In genomic region chr16:27878499-27878898, GRCm38 (mm10) we compare ENCODE assay signal across 25 mouse cellular contexts.
DNase-seq lines count a peak whose midpoint lies in the region; ATAC-seq and TF ChIP-seq lines count a peak whose summit lies in the region.
"Had no signal": no experiment of that assay in that cellular context is flagged by ENCODE, and none has a peak within 500 bp of the region (broad histone marks: within the 10 kb centered on the region; RNA-seq: fewer than 3 reads in every experiment).

No protein-coding gene starts in this region.

- no peak for TF ChIP-seq CTCF in forebrain, postnatal 0 days (IDR thresholded peaks at IDR 0.05; ENCODE audit: low read depth)

- no peak overlapping the region for H3K9ac ChIP-seq in embryonic facial prominence, embryonic 14.5 days (ENCODE audit: low read depth, low read length)
- no peak overlapping the region for H3K9ac ChIP-seq in forebrain, postnatal 0 days
- H3K9ac ChIP-seq: limb, embryonic 15.5 days; liver, embryonic 14.5 days; lung, embryonic 14.5 days; neural tube, embryonic 15.5 days had no signal

- peak; percentile 50 for ATAC-seq in embryonic facial prominence, embryonic 14.5 days (ENCODE audit: low read depth)
- ATAC-seq in forebrain, postnatal 0 days: peak; percentile 50; the same call in 1 of the 2 replicates
- ATAC-seq: intestine, postnatal 0 days; Patski had no signal

- intact Hi-C loops in left cerebral cortex, postnatal 4 days (cut with DNase I): no loop called here

- H3K27ac ChIP-seq in embryonic facial prominence, embryonic 14.5 days (replicated peaks; ENCODE audit: low read depth, low read length): no peak overlapping the region
- no peak overlapping the region for H3K27ac ChIP-seq in forebrain, postnatal 0 days (ENCODE audit: low read depth, low read length)
- H3K27ac ChIP-seq: gastrocnemius, adult 2 months; heart, embryonic 10.5 days; layer of hippocampus, adult 2 months; limb, embryonic 15.5 days; liver, embryonic 14.5 days; neural tube, embryonic 15.5 days; stomach, postnatal 0 days had no signal

- H3K4me1 ChIP-seq in embryonic facial prominence, embryonic 14.5 days (ENCODE audit: control insufficient read depth, insufficient read depth, low read length): no peaks in the 10 kb centered on the region; the same call in 1 of the 2 replicates
- no peaks in the 10 kb centered on the region for H3K4me1 ChIP-seq in forebrain, postnatal 0 days (ENCODE audit: insufficient read depth)
- H3K4me1 ChIP-seq: heart, embryonic 10.5 days; limb, embryonic 15.5 days; megakaryocyte, embryonic 14.5 days; neural tube, embryonic 15.5 days had no signal

- no peaks in the 10 kb centered on the region for H3K27me3 ChIP-seq in embryonic facial prominence, embryonic 14.5 days (replicated peaks; ENCODE audit: control insufficient read depth, insufficient read depth, low read length)
- H3K27me3 ChIP-seq in forebrain, postnatal 0 days (ENCODE audit: insufficient read depth, low read length): no peaks in the 10 kb centered on the region
- H3K27me3 ChIP-seq: limb, embryonic 15.5 days; megakaryocyte, embryonic 14.5 days; neural tube, embryonic 15.5 days had no signal

- no peak overlapping the region for H3K4me2 ChIP-seq in embryonic facial prominence, embryonic 14.5 days (ENCODE audit: low read depth, low read length)
- no peak overlapping the region for H3K4me2 ChIP-seq in forebrain, postnatal 0 days (ENCODE audit: low read depth)
- H3K4me2 ChIP-seq: limb, embryonic 15.5 days; lung, embryonic 14.5 days; neural tube, embryonic 15.5 days had no signal

- DNase-seq in left cerebral cortex, adult 11 months (ENCODE audit: low spot score): peak; percentile 25
- no peak for DNase-seq in left cerebral cortex, postnatal 4 days
- peak; percentile 30 for DNase-seq in embryonic facial prominence, embryonic 14.5 days (ENCODE audit: low spot score)
- DNase-seq in forebrain, postnatal 0 days: peak; percentile 9
- peak; percentile 41 for DNase-seq in telencephalon, adult 2 months (ENCODE audit: low read depth, low spot score)
- no peak for DNase-seq in frontal cortex, postnatal 25 days (ENCODE audit: low spot score in 2 of 2)
- no peak for DNase-seq in layer of hippocampus, postnatal 25 days (ENCODE audit: extremely low spot score in 1 of 2, low spot score in 1 of 2)
- DNase-seq: cerebellum, adult 2 months; cerebellum, postnatal 25 days; gastrocnemius, adult 2 months; kidney, postnatal 25 days; layer of hippocampus, postnatal 36 days; lung, postnatal 36 days; right cerebral cortex, postnatal 14 days had no signal

- no peaks in the 10 kb centered on the region for H3K36me3 ChIP-seq in embryonic facial prominence, embryonic 14.5 days (ENCODE audit: control insufficient read depth, insufficient read depth, low read length)
- H3K36me3 ChIP-seq in forebrain, postnatal 0 days (ENCODE audit: insufficient read depth): no peaks in the 10 kb centered on the region
- H3K36me3 ChIP-seq: heart, embryonic 10.5 days; hindbrain, embryonic 10.5 days; limb, embryonic 15.5 days; neural tube, embryonic 15.5 days had no signal

- 20% methylated on average over 2 of the region's 2 CpGs for WGBS in embryonic facial prominence, embryonic 14.5 days
- WGBS in forebrain, postnatal 0 days: 15% methylated on average over 2 of the region's 2 CpGs

- H3K9me3 ChIP-seq in embryonic facial prominence, embryonic 14.5 days (ENCODE audit: control insufficient read depth, low read length): no peaks in the 10 kb centered on the region
- H3K9me3 ChIP-seq in forebrain, postnatal 0 days (ENCODE audit: low read length): no peaks in the 10 kb centered on the region
- H3K9me3 ChIP-seq: heart, embryonic 10.5 days; hindbrain, embryonic 10.5 days; limb, embryonic 15.5 days; neural tube, embryonic 15.5 days had no signal

- no peak overlapping the region for H3K4me3 ChIP-seq in embryonic facial prominence, embryonic 14.5 days (ENCODE audit: low read depth, low read length)
- no peak overlapping the region for H3K4me3 ChIP-seq in forebrain, postnatal 0 days (ENCODE audit: low read depth, low read length)
- H3K4me3 ChIP-seq: gastrocnemius, adult 2 months; heart, embryonic 10.5 days; hindbrain, embryonic 10.5 days; layer of hippocampus, adult 2 months; limb, embryonic 15.5 days; megakaryocyte, embryonic 14.5 days; neural tube, embryonic 15.5 days had no signal

Comparison
In these comparisons a context has a peak if more than half of its experiments do, and no peak if none do; other contexts are left out.
1. DNase-seq: peak in left cerebral cortex, adult 11 months (single experiment), embryonic facial prominence, embryonic 14.5 days (single experiment), forebrain, postnatal 0 days (single experiment) and telencephalon, adult 2 months (single experiment); none in left cerebral cortex, postnatal 4 days (single experiment), frontal cortex, postnatal 25 days (0 of 2) and layer of hippocampus, postnatal 25 days (0 of 2).